Mouse (Mus musculus) telencephalon, adult 2 months (tissue): ENCODE data around the gene BC052040.
A peak's percentile ranks its signal among the peaks of the same experiment; 100 is the strongest.

Experiments used
- DNase-seq: peaks from one replicate; pipeline ENCODE4 v3.0.0-alpha.2; 2011; ENCODE audit warnings: low read depth, low spot score

BC052040 gene

DNA sequence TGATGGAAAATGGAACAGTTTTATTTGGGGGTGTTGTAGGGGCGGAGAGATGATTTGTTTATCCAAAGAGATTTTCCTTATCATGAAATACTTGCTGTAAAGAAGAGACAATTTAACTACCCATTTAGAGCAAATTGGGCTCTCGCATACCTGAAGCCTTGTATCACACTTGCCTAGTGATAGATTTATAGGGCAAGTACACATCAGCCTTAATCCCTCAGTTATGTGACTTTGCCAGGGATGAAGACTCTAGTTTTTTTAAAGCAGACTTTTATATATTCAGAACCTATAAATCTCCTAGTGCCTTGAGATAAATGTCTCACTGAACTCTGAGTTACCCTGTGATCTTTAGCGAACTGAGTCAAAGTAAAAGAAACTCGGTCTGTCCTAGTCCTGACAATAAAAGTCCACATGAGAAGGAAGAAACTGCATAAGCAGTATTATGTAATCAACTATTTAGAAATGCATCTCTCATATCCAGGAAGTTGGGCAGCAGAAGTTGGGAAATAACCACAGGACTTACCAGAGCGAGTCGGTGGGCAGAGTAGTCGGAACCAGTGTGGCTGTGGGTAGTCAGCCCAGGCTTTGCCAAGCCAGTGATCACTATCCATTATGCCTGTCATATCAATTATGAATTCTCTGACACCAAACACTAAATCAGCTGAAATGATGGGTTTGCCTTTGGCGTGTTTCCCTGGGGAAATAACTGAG is 183.2 kb downstream of the BC052040 start:
- no peak for DNase-seq

DNA sequence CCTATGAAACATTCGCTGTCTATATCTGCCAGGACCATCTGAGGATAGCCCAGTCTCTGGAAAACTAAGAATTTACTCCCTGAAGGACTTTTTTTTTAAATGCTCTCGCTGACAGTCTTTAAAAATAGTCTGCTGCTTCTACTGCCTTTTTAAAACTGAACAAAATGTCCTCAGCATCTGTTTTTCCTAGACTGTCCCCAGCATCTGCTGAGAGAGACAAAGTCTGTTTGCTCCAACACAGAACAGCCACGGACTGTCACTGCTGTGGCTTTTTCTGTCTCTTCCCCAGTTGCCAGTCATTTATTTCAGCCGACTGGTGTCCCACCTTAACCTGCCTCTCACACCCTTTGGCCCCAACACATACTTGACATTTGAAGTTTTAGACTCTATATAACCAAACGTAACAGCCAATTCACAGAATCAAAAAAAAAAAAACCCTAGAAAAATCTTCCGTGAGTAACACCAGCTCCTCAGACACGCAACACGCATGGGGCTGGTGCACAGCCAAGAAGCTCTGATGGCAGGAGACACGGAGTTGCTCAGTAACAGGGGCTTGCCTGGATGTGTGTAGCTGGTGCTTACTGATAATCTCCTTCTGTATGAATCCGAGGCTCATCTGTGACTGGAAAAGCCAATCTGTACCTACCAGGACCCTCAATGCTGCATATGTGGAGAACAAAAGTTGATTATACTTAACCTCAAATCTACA is 188.2 kb downstream of the BC052040 start:
- DNase-seq, result peak; percentile 59

DNA sequence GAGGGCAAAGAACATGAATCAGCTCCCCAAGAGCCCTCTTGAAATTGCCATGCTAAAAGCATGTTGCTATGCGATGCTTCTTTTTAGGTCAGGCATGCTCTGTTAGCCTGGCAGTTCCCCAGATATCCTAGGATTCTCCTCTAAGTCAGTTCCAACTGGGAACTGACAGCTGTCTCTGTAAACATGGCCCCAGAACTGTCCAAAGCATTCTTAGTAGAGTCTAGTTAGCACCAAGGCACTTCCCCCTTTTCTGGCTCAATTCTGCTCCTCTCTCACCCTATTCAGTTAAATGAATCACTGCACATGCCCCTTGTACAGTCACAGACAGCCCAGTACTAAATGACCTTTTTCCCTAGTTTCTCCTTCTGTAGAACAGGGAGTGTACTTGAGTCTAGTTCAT is 191.2 kb downstream of the BC052040 start:
- DNase-seq, result no peak

DNA sequence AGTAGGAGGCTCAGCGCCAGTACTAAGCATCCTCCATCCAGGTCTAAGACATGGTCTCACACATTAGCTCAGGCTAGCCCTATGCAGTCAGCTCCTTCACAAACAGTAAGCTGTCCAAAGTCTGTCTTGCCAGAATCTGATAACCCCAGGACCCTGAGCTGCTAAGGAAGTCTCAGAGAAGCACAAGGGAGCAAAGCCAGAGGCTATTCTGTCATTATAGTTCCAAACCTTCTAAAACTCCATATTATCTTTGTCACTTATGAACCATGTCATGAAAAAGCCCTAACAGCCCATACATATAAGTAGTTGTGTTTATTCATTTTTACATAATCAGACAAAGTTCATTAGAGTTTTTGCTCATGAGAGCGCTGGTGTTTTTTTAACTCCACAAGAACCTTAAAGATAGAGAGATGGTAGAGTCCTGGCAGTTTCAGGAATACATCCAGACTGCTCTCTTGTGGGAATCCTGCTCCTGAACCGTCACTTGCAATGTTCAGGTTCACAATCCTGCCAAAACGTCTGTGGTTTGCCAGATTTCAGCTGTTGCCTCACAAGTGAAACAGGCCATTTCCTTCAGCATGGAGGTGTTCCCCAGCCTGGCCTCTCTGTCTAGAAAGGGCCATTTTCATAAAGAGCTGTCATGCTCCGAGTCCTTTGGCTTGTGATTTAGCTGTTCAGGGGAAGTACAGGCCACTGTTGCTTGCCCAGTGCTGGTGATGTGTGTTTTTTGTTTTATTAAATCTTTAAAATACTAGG is 192.8 kb downstream of the BC052040 start:
- DNase-seq, result no peak

DNA sequence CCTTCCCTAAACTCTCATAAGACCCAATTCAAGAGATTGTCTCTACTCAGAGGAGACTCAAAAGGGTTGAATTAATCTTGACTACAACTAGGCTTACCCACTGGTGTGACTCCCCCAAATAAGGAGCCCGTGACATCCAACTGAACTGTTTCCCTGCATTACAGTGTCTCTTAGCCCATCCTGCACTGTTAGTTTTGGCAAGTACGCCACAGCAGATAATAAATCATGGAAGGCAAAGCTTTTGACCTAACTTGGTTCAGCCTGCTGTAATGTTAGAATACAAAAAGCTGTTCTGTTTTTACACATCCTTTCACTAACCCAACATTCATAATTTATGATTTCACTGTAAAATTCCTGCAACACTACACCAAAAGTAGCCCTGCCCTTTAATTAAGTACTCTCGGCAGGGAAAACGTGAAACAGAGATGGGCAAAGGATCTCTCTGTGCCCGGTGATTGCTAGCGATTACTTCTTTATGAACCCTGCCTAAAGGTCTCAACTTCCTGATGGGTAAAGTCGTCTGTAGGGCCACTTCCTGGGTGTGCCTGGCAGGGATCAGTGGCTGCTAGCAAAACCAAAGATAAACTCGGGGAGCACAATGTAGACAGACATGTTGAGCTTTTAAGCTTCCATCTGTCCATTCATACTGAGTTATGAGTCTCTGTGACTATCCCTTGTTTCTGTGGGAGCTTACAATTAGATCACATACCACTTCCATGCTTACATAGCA is 194.1 kb downstream of the BC052040 start:
- no peak for DNase-seq

DNA sequence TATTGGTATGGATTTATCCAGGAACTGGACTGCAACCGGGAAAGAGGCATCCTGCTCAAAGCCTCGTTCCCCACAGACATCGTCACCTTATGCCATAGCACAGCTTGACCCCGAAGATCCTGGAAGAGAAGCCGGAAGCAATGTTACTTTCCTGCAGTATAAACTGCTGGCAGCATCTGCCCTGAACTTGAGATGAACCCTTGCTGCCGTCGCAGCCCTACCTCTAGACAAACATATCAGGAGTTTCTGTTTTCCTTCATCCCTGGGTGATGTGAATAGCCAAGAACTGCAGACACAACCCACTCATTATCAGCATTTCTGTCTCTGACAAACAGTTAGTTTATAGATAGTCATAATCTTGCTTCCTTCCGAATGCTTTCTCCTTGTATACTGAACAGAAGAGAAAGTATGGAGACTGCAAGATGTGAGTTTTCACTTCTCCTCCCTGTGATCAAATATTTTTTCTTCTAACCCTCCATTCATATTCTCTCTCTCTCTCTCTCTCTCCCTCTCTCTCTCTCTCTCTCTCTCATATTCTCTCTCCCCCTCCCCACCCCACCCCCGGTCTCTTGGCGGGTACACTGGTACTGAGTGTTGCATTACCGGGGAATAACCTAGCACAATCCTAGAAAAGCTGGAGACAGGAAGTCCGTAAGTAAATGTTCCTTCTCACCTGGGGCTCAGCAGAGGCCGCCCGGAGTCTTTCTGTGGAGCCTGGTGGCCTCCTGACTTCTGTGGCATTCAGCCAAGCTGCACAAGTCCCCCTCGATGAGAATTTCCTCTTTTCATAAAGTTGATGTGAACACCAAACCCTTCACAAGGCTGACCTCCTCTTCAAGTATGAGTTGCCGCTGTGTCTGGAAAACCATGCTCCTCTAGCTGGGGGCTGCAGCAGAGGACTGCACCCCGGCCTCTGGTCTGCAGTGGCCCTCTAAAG is 195.7 kb downstream of the BC052040 start:
- DNase-seq, result no peak

DNA sequence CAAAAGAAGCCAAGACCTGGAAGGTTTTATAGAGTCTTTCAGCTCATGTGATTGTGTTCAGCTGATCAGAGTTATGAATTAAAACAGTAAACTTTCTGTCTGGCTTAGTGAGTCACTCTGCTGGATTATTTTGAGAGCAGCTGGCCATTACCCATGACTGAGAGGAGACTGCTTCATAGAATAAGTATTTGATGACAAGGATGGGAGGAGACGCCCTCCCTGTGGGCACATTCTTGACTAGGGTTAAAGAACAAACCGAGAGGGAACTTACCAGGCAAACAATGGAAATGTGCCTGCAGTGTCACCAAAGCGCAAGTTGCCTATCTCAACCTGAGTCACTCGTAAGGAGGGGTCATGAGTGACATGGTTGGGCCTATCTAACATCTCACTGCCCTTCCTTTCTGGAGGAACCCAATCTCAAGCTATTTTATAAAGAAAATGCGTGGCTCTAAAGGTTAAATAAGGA is 199.1 kb downstream of the BC052040 start:
- no peak for DNase-seq

DNA sequence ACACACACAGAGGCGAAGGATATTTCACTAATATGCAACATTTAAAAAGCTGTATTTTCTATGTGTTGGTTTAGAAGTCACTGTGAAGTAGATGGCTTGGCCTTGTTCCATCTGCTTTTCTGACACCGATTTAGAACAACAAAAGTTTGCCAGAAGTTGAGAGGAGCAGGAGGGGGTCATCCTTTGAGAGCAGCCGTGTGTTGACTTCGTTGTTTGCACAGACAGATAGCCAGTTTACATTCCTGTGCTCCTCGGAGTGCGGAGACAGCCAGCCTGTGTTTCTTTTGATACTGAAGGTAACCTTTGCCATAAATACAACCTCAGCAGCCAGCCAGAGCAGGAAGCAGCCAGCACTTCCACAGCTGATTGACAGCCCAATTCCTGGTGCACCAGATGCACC is 204.2 kb downstream of the BC052040 start:
- DNase-seq, result no peak

DNA sequence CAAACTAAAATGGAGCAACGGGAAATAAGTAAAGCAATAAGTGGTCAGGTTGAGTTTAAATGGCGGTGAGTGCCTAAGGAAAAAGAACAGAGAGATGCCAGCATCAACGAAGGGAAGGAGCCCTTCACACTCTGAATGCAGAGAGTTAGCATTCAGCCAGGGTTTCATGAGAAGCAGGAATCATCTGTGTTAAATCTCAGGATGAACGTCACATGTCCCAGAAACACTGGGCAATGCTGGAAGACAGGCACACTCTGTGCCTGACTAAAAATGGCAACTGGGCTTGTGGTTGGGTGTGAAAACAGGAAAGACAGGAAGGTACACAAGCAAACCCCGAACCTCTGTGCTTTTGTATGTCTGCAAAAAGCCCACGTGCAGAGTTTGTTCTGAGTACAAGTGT is 217.3 kb downstream of the BC052040 start:
- DNase-seq, result no peak

DNA sequence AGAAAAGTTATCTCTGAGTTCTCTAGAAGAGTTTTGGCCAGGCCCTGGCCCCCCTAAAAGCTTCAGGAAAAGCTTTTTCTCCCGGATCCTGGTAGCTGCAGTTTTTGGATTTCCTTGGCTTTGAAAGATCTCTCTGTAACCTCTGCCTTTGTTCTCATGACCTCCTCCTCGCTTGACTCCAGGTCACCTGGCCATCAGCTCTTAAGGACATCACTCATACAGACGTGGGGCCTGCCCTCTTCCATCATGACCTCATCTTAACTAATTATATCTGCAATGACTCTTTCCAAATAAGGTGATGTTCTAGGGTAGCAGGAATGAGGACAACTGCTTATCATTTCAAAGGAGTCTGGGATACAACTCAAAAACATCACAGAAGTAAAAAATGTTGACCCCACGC is 226.9 kb downstream of the BC052040 start:
- no peak for DNase-seq

DNA sequence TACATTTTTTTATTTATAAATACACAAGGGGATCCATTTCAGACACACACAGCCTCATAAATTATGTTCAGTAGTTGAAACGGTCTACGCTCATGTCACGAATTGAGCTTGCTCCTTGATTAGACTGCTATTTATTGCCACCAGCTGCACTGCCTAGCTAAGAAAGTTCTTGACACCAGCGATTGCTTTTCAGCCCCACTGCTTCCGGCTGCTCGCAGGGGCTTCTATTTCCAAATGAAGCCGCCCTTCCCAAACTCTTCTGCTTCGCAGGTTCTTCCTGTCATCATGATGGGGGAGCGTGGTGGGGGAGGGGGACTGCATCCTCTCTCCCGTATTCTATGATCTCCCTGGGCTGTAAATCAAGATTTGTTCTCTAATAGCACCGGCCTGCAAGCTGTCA is 231.8 kb downstream of the BC052040 start:
- peak; percentile 18 for DNase-seq

DNA sequence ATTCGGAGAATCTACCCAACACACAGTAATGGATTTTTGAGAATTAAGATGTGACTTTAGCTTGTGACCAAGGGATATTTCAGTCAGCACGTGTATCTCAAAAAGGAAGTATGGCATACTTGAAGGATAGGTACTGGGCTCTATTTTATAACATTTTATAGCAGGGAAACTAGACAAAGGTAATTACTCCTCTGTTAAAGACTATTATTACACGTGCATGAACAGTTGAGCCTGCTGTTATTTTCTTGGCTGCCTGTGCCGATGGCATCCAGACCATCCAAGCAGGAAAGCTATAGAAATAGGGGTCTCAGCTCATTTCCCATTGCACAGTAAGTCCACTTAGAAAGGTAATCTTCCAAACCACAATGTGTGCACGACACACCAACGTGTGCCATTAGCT is 232.2 kb downstream of the BC052040 start:
- DNase-seq, result no peak

DNA sequence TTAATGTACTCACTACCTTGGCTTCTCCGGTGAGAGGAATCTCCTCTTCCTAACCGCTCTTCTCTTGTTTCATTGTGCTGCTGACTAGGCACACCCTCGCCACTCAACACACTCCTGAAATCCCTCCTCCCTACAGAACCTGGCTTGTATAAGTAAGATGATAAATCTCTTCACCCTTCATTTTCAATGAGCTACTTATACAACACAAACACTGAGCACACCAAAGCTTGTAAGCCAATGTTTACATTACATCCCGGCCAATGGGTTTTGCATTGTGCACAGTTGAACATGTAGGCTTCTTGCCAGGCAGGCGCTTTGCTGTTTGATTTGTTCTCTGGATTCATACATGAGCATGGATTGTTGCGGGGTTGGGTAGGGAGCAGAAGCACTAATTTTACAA is 236.4 kb downstream of the BC052040 start:
- DNase-seq, result no peak

DNA sequence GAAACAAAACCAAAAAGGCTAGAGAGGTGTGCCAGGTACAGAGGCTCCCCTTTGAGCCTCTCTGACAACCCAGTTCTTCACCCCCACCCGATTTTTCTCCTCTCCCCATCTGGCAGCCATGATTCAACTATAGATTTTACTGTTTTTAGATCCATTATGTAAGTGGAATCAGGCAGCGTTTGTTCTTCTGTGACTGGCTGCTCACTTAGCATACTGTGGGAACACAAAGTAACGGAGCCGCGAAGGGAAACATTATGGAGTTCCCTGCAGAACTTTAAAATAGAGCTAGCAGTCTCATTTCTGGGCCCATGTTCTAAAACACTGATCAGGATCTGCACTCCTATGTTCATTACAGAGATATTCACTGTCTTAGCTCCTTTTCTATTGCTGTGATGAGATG is 240.8 kb downstream of the BC052040 start:
- peak; percentile 73 for DNase-seq
